Mouse (Mus musculus): Measurements from ENCODE around the gene Mon1a.
A peak's percentile ranks its signal among the peaks of the same experiment; 100 is the strongest.

Gene Mon1a

DNA sequence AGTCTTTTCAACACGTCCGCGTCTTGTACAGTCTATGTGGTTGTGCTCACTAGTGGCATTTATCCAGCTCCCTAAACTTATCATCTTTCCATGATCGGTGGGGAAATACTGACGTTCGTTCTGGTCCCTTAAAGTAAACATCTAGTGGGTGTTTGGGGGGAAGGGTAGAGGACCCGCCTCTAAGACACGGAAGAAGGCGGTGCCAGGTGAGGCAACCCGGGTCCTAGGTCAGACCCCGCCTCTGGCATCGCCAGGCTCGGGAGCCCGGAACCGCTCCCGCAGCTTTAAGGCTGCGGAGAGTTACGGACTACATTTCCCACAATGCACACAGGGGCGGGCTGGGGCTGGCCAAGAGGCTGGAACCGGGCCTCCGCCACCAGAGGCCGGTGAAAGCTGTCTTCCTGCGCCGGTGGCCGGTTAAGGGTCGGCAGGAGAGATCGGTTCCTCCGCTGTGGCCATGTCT, at the start of gene Mon1a:
Gene Mon1a, plus strand, starts transcription at position 348 of the 463 bp plus-strand sequence.
- peak; percentile 93 to 96 for DNase-seq

- DNase-seq, result no peak
Measured at GRCm38 (mm10) chr9:107838869-107839268, 49.1 kb upstream of the Mon1a start.

DNA sequence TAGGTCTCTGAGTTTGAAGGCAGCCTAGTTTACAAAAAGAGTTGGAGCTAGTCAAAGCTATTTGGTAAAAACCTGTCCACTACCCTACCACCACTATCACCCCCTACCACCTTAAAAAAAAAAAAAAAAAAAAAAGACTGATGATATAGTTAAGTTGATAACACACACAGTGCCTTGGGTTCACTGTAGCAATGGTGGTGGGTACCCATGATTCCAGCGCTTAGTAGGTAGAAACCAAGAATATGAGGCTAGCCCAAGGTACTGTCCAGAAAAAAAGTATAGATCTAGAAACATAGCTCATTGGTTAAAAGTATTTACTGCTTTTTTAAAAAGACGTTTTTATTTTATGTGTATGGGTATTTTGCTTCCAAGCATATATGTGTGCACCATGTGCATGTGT, 45.2 kb upstream of the Mon1a start:
- DNase-seq, result no peak

DNA sequence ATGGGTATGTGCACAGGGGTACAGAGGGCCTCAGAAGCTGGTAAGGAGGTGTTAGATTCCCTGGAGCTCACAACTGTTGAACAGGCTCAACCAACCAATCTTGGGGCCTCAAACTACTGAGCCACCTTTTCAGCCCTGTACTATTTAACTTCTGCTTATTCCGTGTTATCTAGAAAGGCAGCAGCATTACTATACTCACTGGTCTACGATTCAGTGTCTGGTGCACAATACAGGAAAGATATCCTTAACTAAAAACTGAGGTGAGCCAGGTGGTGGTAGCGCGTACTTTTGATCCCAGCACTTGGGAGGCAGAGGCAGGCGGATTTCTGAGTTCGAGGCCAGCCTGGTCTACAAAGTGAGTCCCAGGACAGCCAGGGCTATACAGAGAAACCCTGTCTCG, 39.0 kb upstream of the Mon1a start:
- DNase-seq, result no peak

DNA sequence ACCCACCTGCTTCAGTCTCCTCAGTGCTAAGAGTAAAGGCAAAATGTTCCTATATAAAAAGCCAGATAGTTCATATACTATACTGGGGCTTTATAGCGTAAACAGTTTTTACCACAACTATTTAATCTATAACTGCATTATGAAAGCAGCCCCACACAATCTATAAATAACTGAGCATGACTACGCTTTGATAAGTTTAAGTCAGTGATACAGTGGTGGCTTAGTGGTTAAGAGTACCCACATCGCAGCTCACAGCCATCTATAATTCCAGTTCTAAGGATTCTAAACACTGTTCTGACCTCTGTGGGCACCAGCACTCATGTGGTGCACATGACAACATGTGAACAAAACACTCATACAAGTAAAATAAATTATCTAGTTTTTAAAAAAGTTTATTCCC, 29.6 kb upstream of the Mon1a start:
- no peak for DNase-seq

- DNase-seq, result no peak
Measured at GRCm38 (mm10) chr9:107864493-107864892, 23.5 kb upstream of the Mon1a start.

- no peak for DNase-seq
Measured at GRCm38 (mm10) chr9:107866081-107866480, 21.9 kb upstream of the Mon1a start.

GRCm38 (mm10) chr9:107872350-107873098, 15.4 kb upstream of the Mon1a start:
- peak; percentile 95 to 96 for DNase-seq

- DNase-seq, result no peak
Measured at GRCm38 (mm10) chr9:107873137-107873536, 14.8 kb upstream of the Mon1a start, which contains the start of gene Rbm6. Gene Rbm6 (minus strand): TSS chr9:107873237.

DNA sequence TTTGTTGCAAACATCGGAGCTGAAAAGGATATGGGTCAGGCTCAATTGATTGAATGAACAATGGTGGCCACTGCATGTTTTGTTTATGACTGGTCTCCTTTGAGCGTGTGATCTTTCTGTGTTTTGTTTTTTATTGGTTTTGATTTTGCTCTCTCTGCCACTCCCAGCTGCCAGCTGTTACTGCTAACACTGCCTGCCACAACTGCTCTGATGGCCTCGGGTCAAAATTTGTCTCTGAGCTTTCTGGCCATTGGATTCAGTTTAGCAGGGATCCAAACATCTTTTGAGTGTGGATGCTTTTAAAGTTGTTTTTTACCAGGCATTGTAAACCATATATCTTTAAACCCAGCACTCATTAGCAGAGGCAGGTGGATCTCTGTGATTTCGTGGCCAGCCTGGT, 7.5 kb upstream of the Mon1a start:
- no peak for DNase-seq

DNA sequence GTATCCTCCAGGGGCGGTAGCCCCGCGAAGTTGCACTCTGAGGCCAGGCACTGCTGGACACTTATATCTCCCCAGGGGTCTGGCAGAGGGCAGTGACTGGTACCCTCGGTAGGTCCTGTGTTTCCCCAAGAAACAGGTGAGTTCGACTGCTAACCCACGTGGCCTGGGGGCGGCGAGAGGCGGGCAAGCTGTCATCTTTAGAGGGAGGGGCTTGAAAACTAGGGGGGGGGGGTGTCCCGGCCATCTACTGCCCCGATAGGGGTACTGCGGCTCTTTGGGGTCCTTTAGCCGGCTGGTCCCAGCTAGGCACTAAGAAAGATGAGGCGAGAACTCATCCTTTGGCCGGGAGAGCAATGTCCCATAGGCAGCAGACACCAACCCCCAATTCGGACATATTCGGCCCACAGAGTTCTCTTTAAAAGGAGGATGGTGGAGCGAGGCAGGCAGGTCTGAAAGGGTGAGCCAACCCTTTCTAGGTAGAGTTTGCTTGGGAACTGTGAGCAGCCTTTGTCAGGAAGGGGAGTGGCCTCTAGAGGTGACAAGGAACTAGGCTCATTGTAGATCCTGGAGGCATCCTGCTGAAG, 408 bp downstream of the Mon1a start:
- peak; percentile 44 to 45 for DNase-seq

DNA sequence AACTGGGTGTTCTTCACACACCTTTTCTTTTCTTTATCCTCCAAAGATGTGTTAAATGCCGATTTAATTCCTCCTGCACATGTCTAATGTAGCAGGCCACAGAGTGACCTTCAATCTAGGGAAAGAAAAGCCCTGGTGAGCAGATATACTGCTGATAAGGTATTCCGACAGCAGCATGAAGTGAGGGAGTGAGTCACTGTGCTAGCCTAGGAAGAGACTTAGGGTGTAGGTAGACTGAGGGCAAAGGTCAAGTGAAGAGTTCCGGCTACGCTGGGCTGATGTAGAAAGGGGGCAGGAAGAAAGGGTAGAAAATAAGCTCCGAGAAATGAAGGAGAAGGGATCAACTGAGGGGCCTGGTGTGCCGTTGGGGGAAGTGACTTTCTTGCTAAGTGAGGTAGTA, 2.3 kb downstream of the Mon1a start:
- DNase-seq, result no peak

DNA sequence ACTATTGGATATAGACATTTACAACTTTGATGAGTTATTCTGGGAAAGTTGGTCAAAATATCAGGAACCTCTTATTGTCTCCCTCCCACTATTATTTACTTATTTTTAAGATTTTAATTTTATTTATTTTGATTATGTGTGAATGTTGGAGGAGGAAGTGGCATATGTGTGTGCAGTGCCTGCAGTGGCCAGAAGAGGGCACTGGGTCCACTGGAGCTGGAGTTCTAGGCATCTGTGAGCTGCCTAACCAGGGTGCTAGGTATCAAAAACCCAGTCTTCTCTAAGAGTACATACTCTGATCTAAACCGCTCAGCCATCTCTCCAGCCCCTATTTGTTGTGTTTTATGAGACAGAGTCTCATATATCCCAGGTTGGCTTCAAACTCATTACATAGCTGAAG, 3.1 kb downstream of the Mon1a start:
- DNase-seq, result no peak

DNA sequence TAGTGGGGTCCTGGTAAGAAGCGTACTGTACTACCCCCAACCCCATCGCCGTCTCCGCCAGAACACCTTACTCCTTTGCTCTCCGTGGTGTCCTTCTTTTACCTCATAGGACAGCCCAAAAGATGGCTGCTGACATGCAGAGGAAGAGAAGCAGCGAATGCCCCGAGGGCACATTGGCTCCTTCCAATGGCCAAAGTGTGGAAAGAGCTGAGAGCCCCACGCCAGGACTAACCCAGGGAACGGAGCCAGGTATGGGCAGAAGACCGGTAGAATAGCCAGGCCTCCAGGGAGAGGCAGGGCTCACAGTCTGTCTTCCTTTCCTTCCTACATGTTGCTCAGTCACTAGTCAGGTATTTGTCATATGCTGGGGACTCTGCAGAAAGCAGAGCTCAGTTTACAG, 10.6 kb downstream of the Mon1a start:
- no peak for DNase-seq

DNA sequence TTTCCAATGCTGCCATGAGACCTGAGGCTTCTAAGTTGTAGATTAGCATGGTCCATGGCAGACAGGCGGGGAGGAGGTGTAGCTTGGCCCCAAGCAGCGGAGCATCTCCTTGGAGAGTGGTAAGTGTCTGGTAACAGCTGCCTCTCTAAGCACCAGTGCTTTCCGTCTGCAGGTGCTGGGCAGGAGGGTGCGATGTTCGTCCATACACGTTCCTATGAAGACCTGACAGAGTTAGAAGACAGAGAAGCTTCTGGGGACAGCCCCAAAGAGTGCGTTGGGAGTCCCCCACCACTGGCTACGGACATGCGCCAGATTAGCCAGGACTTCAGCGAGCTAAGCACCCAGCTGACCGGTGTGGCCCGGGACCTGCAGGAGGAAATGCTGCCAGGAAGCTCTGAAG, 11.9 kb downstream of the Mon1a start:
- DNase-seq, result no peak

- DNase-seq, result peak; percentile 55 to 72
Measured at GRCm38 (mm10) chr9:107900840-107901626, 13.1 kb downstream of the Mon1a start.

- no peak for DNase-seq
Measured at GRCm38 (mm10) chr9:107901627-107901914, 13.6 kb downstream of the Mon1a start.

DNA sequence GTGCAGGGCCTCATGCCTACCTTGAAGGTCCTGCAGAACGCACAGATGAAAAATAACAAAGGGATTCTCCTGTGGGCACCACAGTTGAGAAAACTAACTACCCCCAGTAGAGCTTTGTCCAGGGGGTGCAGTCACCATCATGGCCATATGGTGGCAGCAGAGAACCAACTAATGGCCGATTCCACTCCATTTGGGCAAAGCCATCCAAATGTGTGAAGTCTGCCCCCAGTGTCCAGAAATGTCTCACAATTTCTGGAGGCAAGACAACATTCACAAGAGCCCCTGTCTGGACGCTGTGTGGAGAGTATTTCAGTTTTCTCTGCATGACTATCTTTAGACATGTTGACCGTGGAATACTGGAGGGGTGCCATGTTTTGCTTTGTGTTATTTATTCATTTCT, 16.8 kb downstream of the Mon1a start:
- DNase-seq, result peak; percentile 78 to 91

GRCm38 (mm10) chr9:107906252-107906966, 18.5 kb downstream of the Mon1a start, which contains the start of gene Mst1r:
Gene Mst1r (plus strand): TSS chr9:107906873.
- peak; percentile 78 to 85 for DNase-seq

GRCm38 (mm10) chr9:107906967-107907800, 19.2 kb downstream of the Mon1a start:
- DNase-seq, result no peak

- no peak for DNase-seq
Measured at GRCm38 (mm10) chr9:107907801-107908120, 19.8 kb downstream of the Mon1a start.

GRCm38 (mm10) chr9:107908410-107909158, 20.6 kb downstream of the Mon1a start:
- no peak for DNase-seq

Data from kidney, adult 8-10 months (tissue).